Mouse (Mus musculus): ENCODE results near the gene Ergic3.

Gene Ergic3

DNA sequence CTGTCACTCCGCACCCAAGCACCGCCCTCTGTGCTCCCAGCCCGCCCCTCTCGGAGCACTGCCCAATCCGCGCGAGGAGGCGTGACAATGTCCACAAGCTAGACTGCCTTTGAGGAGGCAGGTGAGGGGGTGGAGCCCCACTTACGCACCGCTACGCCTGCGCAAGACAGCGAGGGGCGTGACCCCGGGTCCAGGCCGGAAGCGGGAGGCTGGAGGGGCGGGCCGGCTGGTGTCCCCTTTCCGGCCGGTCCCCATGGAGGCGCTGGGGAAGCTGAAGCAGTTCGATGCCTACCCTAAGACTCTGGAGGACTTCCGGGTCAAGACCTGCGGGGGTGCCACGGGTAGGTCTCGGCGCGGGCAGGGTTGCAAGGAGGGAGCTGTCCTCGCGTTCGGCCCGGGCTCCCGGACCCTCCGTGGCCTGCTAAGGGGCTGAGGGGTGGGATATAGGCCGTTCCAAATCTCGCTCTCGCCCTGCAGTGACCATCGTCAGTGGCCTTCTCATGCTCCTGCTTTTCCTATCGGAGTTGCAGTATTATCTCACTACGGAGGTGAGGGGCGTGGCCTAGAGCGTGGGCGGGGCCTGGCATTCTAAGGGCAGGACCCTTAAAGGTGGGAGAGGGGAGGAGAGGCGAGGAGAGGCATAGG, at the start of gene Ergic3, which contains the start of gene 6430550D23Rik:
Gene Ergic3 (plus strand): TSS at position 158 of the 645 bp plus-strand sequence.
Gene 6430550D23Rik (minus strand): TSS at position 90 of the 645 bp plus-strand sequence.
- DNase-seq, result peak; percentile 99

DNA sequence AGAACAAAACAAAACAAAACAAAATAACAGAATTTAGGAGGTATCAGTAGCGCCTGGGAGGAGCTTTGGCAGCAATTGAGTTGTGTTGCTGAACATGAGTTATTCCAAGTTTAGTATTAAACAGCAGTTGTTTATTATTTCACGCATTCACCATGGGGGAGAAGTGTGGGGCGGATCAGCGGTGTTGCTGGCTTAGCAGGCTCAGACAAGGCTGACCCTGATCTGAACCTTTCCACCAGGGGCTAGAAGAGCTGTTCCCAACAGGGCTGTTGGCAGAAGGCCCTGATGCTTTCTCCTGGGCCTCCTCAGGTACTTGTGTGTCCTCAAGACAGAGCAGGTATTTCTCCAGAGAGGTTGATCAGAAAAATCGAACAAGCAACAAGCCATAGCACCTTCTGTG, 47.9 kb upstream of the Ergic3 start:
- DNase-seq, result no peak

DNA sequence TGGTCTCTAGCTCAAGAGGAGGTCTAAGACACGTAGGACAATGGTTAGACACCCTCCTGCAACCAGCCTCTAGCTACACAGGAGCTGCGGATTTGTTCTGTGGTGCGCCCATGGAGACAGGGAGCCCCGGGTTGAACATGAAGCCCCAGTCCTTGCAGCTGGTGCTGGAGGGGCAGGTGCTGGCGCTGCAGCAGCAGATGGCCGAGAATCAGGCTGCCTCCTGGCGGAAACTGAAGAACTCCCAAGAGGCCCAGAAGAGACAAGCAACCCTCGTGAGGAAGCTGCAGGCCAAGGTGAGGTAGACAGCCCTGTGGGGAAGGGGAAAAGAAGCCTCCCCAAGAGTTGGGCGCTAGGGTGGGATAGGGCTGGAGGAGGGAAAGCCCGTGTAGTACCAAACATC, 46.0 kb upstream of the Ergic3 start:
- no peak for DNase-seq

DNA sequence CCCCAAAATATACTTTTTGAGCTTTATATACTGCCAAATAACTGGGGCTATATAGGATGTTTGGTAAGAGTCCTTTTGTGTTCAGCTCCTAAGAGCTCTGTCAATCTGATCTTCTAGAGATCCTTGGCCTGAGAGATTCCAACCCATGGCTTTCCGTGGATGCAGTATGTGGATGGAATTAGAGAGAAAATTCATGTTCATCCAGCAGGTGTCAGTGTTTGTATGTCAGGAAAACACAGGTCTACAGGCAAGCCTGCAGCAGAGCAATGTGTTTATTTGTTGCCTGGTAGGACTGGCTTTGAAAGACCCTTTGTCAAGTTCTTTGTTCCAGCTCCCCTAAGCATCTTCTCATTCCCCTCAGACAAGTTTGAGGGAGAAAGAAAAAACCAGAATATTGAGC, 44.9 kb upstream of the Ergic3 start:
- DNase-seq, result peak; percentile 18

DNA sequence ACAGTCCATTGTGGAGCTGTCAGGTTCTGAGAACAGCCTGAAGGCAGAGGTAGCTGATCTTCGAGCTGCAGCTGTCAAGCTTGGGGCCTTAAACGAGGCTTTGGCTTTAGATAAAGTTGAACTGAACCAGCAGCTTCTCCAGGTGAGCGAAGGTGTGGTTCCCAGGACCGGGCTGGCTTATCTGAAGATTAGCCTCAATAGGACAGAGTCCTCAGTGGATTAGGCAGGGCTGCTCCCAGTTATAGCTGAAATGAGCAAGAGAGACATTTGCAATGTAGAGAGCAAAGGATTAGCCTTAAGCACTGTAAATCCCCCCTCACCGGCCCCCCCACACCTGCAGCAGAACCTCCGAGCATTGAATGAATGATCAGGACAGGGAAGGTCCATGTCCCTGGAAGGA, 34.5 kb upstream of the Ergic3 start:
- no peak for DNase-seq

DNA sequence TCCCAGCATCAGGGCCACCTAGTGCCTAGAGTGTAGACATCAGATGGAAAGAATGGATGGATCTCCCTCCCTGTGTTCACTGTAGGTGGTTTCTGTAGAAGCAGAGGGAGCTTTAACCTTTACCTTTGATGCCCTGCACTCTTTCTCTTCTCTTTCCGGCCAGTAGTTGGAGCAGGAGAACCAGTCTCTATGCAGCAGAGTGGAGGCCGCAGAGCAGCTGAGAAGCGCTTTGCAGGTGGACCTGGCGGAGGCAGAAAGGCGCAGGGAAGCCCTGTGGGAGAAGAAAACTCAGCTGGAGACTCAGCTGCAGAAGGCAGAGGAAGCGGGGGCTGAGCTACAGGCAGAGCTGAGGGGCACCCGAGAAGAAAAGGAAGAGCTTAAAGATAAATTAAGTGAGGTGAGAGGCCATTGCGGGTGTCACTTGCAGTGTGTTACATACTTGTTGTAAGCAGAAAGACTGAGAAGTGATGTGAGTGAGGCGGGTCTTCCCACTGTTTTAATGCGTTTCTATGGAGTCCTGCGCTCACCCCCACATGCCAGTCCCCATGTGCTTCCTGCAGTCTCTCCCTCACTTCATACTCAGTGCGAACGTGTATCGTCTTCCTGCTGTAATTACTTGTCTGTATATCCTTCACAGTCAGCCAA, 33.6 kb upstream of the Ergic3 start:
- DNase-seq, result peak; percentile 75

DNA sequence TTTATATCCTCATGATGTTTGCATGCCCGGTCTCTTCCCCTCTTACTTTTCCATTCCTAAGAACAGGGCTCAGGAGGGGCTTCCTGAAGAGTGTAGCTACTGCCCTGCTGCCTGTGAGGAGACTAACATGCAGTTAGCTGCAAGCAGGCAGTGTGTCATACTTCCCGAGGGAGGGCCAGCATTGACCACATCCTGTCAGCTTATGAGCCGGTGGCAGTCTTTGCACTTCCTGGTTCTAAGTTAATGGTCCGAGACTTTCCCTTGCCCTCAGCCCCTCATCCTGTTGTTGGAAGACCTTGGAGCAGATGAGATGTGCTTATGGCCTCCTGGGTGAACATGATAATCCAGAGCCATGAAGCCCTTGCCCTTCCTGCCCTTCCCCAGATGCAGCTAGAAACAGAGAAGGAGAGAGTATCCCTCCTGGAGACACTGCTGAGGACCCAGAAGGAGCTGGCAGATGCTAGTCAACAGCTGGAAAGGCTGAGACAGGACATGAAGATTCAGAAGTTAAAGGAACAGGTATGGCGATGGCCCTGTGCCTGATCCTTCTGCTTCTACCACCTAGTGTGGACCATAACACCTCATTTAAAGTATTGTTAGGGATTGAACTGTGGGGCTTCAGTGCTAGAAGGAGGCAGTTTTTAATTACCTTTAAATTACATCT, 28.4 kb upstream of the Ergic3 start:
- DNase-seq, result peak; percentile 68

DNA sequence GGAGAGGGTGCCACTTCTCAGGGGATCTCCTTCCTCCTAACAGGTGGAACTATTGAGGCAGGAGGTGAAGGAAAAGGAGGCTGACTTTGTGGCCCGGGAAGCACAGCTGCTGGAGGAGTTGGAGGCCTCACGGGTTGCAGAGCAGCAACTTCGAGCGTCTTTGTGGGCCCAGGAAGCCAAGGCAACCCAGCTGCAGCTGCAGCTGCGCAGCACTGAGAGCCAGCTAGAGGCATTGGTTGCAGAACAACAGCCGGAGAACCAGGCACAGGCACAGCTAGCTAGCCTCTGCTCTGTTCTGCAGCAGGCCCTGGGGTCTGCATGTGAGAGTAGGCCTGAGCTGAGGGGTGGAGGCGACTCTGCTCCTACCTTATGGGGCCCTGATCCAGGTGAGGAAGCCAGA, 22.1 kb upstream of the Ergic3 start:
- DNase-seq, result peak; percentile 84

DNA sequence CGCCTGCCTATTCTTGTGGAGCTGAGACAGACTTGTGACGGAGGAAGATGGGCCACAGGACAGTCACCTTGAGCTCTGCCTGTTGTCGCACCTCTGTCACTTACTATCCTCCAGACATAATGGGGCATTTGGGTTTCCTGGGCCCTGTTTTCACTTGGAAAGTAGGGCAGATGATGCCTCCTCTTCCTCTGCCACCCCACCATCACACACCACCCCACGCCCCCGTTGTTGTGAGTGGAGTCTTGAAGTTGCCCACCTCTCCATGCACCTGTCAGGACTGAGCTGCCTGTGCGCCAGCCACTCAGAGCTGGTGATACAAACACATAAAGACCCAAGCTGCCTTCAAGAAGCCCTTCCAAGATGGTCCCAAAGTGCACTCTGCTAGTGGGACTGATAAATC, 20.7 kb upstream of the Ergic3 start:
- peak; percentile 54 for DNase-seq

DNA sequence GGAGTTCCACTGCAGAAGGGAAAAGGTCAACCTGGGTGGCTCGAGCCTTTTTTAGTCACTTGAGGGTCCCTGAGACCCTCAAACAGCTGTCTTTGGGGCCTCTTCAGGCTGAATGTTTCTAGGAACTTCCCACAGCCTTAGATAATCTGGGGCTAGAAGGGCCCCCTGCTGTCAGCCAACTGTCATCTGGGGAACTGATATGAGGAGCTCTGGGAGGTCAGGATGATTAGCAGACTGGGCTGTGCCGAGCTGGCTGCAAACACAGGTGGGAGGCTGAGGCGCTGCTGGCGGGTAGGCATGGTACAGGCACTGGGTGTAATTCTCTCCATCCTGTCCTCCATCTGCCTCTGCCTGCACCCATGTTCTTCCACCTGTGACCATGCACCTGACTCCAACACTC, 18.8 kb upstream of the Ergic3 start:
- peak; percentile 23 for DNase-seq

DNA sequence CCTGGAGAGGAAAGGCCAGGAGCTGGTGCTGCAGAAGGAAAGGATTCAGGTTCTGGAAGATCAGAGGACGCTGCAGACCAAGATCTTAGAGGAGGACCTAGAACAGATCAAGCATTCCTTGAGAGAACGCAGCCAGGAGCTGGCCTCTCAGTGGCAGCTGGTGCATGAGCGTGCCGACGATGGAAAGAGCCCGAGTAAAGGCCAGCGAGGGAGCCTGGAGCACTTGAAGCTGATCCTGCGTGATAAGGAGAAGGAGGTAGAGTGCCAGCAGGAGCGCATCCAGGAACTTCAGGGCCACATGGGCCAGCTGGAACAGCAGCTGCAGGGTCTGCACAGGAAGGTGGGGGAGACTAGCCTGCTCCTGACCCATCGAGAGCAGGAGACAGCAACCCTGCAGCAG, 16.7 kb upstream of the Ergic3 start:
- DNase-seq, result no peak

DNA sequence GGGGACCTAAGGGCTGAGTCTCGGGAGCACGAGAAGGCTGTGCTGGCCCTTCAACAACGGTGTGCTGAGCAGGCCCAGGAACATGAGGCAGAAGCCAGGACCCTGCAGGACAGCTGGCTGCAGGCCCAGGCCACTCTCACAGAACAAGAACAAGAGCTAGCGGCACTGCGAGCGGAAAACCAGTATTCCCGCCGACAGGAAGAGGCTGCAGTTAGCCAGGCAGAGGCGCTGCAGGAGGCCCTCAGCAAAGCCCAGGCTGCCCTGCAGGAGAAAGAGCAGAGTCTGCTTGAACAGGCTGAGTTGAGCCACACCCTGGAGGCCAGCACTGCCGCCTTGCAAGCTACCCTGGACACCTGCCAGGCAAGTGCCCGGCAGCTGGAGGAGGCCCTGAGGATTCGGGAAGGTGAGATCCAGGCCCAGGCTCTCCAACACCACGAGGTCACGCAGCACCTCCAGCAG, 16.0 kb upstream of the Ergic3 start:
- DNase-seq, result no peak

DNA sequence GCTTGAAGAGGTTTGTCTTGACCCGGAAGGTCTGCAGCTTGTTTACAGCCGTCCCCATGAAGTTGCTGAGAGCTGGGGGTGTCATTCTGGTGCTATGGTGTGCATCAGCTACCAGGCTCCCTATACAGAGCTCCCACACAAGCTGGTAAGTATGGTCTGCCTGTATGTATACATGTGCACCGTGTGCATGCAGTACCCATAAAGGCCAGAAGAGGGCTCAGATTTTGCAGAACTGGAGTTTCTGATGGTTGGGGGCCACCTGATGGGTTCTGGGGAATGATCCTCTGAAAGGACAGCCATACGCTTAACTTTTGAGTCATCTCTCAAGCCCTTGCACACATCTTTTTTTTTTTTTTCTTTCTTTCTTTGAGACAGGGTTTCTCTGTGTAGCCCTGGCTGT, 2.5 kb upstream of the Ergic3 start:
- peak; percentile 23 for DNase-seq

DNA sequence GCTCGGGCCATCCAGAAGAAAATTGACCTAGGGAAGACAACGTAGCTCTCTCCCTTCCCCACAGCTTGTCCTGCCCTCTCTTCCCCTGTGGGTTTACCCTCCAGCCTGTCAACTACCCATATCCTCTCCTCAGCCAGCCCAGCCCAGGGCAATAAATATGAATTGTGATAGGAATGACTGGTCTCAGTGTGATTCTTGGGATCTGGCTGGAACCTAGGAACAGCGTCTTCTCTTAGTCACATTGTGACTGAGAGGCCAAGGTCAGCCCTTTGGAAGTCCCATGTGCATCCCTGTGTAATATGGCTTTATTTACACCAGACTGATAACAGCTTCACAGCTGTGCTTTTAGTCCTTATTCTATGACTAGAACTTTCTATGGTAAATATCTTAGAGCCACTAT, 10.3 kb downstream of the Ergic3 start:
- DNase-seq, result no peak

DNA sequence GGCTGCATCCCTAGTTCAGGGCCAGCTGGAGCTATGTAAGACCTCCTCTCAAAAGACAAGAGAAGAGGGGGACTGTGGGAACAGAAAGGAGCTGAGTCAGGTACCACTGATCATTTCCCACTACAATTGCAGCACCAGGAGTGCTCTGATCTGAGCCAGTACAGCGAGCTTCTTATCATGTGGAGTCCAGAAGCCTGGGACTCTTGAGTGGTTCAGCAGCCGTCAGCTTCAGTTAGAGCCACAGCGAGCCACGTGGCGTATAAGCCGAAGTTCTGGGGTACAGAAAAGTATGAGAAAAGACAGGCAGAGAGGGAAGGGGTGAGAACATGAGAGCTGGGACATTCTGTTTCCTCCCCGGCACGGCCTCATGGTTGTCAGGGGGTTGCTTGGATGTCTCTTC, 13.4 kb downstream of the Ergic3 start:
- no peak for DNase-seq

DNA sequence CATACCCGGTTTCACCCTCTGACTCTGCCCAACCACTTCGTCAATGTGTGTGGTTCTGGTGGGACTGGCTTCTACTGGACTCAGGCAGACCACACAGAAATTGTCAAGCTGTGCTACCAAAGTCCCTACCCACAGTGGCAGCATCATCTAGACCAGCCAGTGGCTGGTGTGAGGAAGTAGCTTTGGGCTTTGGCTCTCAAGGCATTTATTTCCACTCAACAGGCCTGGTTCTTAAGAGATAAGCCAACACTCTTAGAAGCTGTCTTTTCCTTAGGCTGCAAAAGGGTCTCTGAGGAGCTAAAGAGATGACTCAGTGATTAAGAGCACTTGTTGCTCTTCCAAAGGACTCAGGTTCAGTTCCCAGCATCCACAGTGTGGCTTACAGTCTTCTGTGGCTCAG, 13.9 kb downstream of the Ergic3 start:
- no peak for DNase-seq

DNA sequence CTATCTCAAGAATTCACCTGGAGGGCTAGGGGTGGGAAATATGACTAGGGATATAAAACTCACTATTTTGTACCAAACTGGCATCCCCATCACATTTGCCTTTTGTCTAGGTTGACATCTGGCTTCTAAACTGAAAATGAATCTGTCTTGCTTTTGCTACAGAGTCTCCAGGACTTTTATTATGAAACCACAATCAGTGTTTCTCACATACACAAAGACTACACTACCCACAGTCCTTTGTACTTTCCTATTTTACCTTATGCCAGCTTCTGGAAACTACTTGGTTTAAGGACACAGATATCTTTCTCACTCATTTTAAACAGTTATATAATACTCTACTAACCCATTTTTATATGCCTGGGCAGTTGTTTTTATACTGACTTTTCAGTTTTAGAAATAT, 17.6 kb downstream of the Ergic3 start:
- DNase-seq, result no peak

DNA sequence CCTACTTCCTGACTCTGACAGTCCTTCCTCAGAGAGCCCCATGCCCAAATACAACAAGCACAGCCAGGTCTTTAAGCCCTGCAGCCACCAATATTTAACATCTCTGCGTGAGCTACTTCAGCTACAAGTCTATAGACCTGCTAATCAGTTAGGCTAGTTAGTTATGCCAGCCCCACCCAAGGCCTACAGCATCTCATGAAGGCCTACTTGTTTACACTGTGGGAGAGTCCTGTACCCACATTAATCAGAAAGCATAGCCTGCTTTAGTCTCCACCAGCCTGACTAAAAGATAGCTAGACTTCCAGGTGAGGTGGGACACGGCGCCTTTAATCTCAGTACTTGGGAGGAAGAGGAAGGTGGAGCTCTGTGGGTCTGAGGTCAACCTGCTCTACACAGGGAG, 31.5 kb downstream of the Ergic3 start:
- DNase-seq, result no peak

DNA sequence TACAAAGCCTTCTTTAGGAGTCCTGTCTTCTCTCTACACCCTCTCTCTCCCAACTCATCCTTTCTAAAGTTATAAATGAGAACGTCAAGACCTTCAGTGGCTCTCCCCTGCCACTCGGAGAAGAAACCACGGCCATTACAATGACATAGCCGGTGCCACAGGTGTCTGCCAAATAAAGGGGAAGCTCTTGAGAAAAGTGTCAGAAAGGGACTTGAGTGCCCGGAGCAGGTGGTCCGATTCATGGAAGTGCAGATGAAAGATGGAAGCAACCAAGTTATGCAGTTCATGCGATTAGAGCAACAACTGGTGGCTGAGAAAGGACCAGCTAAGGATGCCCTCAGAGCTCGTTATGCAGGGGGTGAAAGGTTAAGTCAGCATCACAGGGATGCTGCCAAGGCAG, 35.1 kb downstream of the Ergic3 start:
- DNase-seq, result no peak

DNA sequence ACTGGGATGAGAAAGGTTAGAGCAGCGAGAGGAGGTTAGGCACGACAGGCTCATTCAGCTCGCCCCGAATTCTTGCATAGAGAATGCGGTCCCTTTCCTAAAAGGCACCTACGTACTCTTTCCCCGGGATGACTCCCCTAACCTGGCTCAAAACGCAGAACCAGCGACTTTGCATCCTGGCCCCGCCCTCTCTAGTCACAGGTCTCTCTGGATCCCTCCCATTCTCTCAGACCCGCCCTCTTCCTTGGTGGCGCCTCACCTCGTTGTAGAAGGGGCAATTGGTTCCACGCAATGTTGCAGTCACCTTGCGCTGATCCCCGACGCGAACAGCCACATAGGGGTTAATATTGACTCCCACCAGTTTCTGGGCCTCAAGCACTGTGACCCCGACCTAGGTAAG, 40.1 kb downstream of the Ergic3 start:
- peak; percentile 36 for DNase-seq

DNA sequence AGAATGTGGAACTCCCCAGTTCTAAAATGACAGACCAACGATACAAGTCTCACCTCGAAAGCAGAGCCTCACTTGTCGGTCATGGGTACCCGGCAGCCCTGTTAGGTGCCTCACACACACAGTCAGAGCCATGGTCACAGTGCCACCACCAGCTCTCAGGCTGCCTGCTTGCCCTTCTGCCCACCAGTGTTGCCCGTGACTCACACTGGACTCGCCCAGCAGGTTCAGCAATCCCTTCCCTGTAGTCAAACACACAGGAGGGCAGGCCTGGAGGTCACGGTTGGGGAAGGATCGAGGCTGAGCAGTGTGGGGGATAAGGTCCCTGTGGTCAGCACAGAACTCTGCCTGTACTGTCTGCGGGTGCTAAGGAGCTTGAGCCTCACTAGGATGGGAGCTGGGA, 45.0 kb downstream of the Ergic3 start, which contains the start of gene Fer1l4:
Gene Fer1l4 (minus strand): TSS at position 132 of the 400 bp plus-strand sequence.
- DNase-seq, result no peak

DNA sequence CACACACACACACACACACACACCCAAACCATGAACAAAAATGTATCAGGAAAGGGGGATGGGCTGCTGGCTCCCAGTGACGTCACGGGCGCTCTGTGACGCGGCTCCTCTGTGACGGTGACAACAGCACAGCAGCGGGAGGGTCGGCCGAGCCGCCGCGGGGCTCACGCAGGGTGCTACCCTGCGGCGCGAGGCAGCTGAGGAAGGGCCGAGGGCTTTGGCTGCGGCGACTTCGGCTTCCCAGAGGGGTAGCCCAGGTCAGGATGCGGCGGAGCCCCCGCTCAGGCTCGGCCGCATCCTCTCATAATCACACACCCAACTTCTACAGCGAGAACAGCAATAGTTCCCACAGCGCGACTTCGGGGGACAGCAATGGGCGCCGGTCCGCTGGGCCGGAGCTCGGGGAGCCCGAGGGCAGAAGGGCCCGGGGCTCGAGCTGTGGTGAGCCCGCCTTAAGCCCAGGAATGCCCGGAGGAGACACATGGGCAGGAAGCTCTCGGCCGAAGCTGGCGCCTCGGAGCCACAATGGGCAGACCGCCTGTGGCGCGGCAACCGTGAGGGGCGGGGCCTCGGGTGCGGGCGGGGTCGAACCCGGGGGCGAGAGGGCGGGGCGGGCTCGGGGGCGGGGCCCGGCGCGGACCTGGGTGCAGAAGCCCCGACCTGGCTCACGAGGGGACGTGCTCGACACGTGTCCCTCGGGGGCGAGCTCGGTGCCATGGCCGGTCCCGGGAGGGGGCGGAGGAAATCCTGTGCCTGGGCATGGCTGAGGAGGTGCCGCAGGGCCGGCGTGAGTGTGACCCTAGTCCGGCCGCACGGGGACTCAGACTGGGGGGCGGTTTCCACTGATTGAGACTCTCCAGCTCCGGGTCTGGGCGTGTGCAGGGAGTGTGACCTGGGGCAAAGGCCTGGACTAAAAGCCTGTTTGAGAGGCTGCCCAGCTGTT, 57.5 kb downstream of the Ergic3 start, which contains the start of gene Spag4:
Gene Spag4 (plus strand): TSS at position 77 of the 943 bp plus-strand sequence.
- DNase-seq, result peak; percentile 80

DNA sequence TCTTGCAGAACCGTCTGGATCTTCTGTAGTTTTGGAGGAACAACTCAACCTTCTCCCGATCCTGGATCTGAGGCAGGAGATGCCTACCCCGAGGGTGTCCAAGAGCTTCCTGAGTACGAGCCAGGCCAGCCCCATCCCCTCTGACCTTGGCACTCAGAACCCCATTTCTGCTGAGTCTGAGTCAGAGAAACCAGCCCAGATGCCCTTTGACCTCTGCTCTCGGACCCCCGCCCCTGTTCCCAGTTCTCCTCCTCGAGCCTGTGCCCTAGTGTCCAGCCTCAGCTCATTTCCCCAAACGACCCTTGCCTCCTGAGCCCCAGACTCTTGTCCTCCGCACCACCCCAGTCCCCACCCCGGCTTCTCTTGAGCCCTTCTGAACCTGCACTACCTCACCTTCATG, 58.3 kb downstream of the Ergic3 start:
- no peak for DNase-seq

All from thymus, postnatal 25 days (tissue).